Mouse (Mus musculus): ENCODE measurements around the gene Nfia.

DNA sequence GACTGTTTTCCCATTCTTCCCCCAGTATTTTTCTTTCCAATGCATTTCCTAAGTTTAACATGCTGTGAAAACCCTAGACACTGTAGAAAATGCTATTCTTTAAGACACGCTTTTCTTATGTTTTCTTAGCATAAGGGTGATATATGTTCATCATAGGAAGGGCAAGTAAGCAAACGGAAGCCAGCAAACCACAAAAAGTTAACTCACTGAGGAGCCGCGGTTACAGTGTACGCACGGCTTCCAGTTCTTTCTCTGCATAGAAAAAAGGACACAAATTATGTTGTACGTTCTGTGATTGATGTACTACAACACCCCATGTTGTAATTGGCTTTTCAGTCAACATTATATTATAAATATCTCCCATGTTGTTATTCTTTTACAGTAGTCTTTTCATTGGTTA lies 267.6 kb downstream of the Nfia start:
- no peak for TF ChIP-seq CTCF (conservative IDR thresholded peaks at IDR 0.05; ENCODE audit: low read length)
- no peak for TF ChIP-seq NANOG (IDR thresholded peaks at IDR 0.05; ENCODE audit: borderline replicate concordance, low read length)
- no peak for TF ChIP-seq POU5F1 (IDR thresholded peaks at IDR 0.05; ENCODE audit: borderline replicate concordance, low read length)
